Mouse (Mus musculus) ES-Bruce4 (cell line): ENCODE data around the gene Slc37a3. TPM values are rescaled to one million over a fixed set of nuclear protein-coding genes. Genes with fewer than 3 reads are reported as not detected.

ENCODE experiments used
- H3K27ac ChIP-seq: 2 replicates; pipeline ENCODE4 v1.5.1; 2012; ENCODE audit warnings: low read length, inconsistent platforms; ENCODE audit not compliant: insufficient read depth
- H3K27me3 ChIP-seq: 2 replicates; pipeline ENCODE4 v1.6.1; 2012; ENCODE audit warnings: mild to moderate bottlenecking, low read length, inconsistent platforms; ENCODE audit not compliant: control insufficient read depth, poor library complexity, insufficient read depth, severe bottlenecking
- H3K36me3 ChIP-seq: 2 replicates; pipeline ENCODE4 v1.6.1; 2012; ENCODE audit warnings: inconsistent platforms, mild to moderate bottlenecking, low read length, moderate library complexity; ENCODE audit not compliant: control insufficient read depth, poor library complexity, insufficient read depth, severe bottlenecking
- H3K4me1 ChIP-seq: one replicate; pipeline ENCODE4 v1.8.1; 2011; ENCODE audit warnings: low read length; ENCODE audit not compliant: control insufficient read depth, insufficient read depth
- H3K4me3 ChIP-seq: 2 replicates; pipeline ENCODE4 v1.5.1; 2011; ENCODE audit warnings: low read depth, mild to moderate bottlenecking, low read length
- H3K9ac ChIP-seq: 2 replicates; pipeline ENCODE4 v1.6.1; 2012; ENCODE audit warnings: low read depth, mild to moderate bottlenecking, inconsistent platforms; ENCODE audit not compliant: poor library complexity, severe bottlenecking
- H3K9me3 ChIP-seq: replicated peaks from 2 replicates; pipeline ENCODE4 v1.6.1; 2012; ENCODE audit warnings: mild to moderate bottlenecking, low read length, inconsistent platforms; ENCODE audit not compliant: control insufficient read depth, poor library complexity, insufficient read depth, severe bottlenecking
- CTCF ChIP-seq: IDR thresholded peaks from one replicate; pipeline ENCODE4 v1.8.1; 2011; ENCODE audit warnings: low read depth, low read length
- EP300 ChIP-seq: IDR thresholded peaks from 2 replicates; pipeline ENCODE4 v1.6.1; 2011; ENCODE audit warnings: low read depth, low read length; ENCODE audit not compliant: insufficient read depth
- POLR2A ChIP-seq: IDR thresholded peaks from one replicate; pipeline ENCODE4 v1.8.1; 2011; ENCODE audit warnings: low read length; ENCODE audit not compliant: insufficient read depth
- polyA plus RNA-seq: library from polyadenylated mRNA; stranded (reverse); fragments of >200 nt; gene quantifications from 2 replicates; pipeline ENCODE4 v1.2.4, GENCODE M21; 2011; ENCODE audit warnings: low read depth; ENCODE audit not compliant: missing spikeins, insufficient read depth, insufficient read length

Gene Slc37a3
- polyA plus RNA-seq, 1 experiment: 49.6 TPM

DNA sequence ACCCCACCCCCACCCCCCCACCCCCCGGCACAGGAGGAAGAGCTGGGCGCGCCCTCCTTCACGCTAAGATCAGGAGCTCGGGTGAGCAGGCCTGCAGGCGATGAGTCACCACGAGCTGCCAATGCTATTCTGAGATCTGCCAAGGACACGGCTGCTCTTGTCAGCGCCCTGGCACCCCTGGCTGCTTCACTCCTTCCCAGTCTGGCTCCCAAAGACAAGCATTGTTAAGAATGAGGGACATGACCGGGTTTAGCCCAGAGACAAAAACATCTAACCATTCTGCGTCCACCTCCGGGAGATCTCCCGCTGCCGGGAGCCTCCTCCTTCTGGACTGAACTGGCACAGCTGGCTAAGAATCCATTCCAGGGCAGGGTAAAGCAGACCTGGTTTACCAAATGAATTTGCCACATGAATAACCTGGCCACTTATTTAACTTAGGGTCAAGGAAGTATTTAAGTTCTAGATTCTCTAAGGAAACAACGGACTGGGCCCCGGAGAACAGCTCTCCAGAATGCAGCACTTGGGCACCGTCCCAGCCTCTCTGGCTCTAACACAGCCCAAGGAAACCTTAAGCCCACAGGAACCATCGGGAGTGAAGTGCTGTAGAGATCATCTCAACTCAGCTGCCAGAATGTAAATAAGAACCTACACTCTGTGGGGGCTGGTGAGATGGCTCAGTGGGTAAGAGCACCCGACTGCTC is 58.3 kb downstream of the Slc37a3 start:
- peaks cover 5% of the 10 kb centered on the region; the same call in 1 of the 2 replicates for H3K9me3 ChIP-seq
- TF ChIP-seq CTCF: no peak
- no peak for TF ChIP-seq EP300
- no peak for TF ChIP-seq POLR2A
- H3K36me3 ChIP-seq: no peaks in the 10 kb centered on the region
- no peak overlapping the region for H3K9ac ChIP-seq
- H3K27ac ChIP-seq: no peak overlapping the region
- H3K4me3 ChIP-seq: no peak overlapping the region
- H3K4me1 ChIP-seq: no peaks in the 10 kb centered on the region
- no peaks in the 10 kb centered on the region for H3K27me3 ChIP-seq

DNA sequence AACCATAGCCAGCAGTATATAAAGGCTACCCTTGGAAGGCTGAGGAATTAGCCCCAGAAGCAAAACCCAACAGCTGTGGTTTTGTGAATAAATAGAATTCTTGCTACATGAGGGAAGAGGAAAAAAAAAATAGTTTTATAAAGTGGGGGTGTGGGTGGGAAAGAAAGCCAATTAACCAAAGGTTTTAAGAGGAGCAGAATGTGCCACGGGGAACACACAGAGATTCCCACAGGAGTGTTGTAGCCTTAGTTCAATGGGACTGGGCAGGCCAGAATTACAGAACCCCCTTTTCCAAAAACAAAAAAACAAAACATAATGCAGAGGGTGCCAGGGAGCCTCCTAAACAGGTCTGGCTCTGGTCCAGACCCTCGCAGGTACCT is 58.9 kb downstream of the Slc37a3 start:
- Histone ChIP-seq H3K36me3 (no peaks in the 10 kb centered on the region), H3K9ac (no peak overlapping the region), H3K4me1 (no peaks in the 10 kb centered on the region), H3K4me3 (no peak overlapping the region), H3K27ac (no peak overlapping the region), H3K27me3 (no peaks in the 10 kb centered on the region), H3K9me3 (0 out of 2 replicates have a peak, but pooled peaks cover 3% of the 10 kb centered on the region)
- TF ChIP-seq CTCF (no peak), EP300 (no peak)

DNA sequence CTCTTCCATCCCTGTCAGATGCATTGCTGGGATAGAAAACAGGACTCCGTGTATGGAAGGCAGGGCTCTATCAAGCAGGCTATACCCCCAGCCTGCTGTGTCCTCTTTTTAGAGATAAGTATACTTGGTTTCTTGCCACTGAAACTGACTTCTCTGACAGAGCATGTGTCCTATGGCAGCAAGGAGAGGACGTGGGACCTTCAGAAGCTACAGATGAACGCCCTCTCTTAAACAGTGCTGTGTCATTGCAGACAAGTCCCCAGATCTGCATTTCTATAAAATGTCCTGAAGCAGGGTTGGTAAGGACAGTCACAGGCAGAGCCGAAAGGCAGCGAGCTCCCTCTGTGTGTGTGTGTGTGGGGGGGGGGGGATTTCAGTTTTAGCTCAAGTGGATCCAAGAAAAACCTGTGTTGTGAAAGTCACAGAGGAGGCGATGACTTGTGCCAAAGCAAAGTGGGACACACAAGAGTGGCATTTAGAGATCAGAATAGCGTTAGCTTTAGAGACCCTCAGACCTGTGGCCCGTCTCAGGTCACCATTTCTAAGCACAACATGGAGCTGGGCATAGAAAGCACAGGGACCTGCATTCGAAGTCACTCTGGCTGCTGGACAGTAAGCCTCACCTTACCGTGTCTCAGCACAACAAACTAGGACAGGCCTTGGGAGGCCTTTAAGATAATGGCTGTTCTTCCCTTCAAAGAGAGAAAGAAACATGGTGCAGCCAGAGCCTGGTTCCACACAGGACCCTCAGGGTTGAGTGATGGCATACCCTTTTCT is 59.4 kb downstream of the Slc37a3 start:
- Histone ChIP-seq H3K4me3 (no peak overlapping the region), H3K36me3 (no peaks in the 10 kb centered on the region), H3K27ac (no peak overlapping the region), H3K4me1 (no peaks in the 10 kb centered on the region), H3K27me3 (no peaks in the 10 kb centered on the region), H3K9ac (no peak overlapping the region), H3K9me3 (no peaks in the 10 kb centered on the region)
- TF ChIP-seq POLR2A (no peak), EP300 (no peak), CTCF (no peak)

- Histone ChIP-seq H3K9me3 (peaks cover 6% of the 10 kb centered on the region), H3K27me3 (no peaks in the 10 kb centered on the region), H3K4me1 (no peaks in the 10 kb centered on the region), H3K4me3 (no peak overlapping the region), H3K27ac (no peak overlapping the region), H3K9ac (no peak overlapping the region), H3K36me3 (no peaks in the 10 kb centered on the region)
- TF ChIP-seq EP300 (no peak), POLR2A (no peak), CTCF (no peak)
These were observed 61.4 kb downstream of the Slc37a3 start for GRCm38 (mm10) chr6:39316089-39316488.

- Histone ChIP-seq H3K9me3 (peaks cover 16% of the 10 kb centered on the region), H3K4me3 (no peak overlapping the region), H3K4me1 (no peaks in the 10 kb centered on the region), H3K36me3 (no peaks in the 10 kb centered on the region), H3K27me3 (no peaks in the 10 kb centered on the region), H3K9ac (no peak overlapping the region), H3K27ac (no peak overlapping the region)
- no peak for TF ChIP-seq EP300
- TF ChIP-seq POLR2A: no peak
- no peak for TF ChIP-seq CTCF
These were observed 63.0 kb downstream of the Slc37a3 start for GRCm38 (mm10) chr6:39314461-39314860.

DNA sequence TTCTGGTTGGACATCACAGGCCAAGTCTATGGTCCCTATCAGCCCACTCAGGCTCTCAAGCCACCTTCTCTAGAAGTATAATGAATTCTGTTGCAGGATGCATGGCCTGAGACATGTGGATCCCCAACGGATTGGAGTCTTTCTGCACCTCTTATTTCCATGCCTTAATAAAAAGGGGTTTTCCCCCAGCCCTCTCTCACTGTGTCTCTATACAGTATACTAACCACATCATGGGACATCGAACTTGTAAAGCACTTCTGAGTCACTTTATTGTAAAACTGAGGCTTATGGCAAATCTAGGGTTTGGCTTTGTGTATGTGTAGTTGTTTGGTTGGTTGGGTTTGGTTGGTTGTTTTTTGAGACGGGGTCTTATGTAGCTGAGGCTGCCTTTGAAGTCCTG is 65.7 kb downstream of the Slc37a3 start:
- H3K9me3 ChIP-seq: peaks cover 21% of the 10 kb centered on the region
- no peaks in the 10 kb centered on the region for H3K36me3 ChIP-seq
- no peak overlapping the region for H3K27ac ChIP-seq
- no peaks in the 10 kb centered on the region for H3K4me1 ChIP-seq
- no peak overlapping the region for H3K9ac ChIP-seq
- no peaks in the 10 kb centered on the region for H3K27me3 ChIP-seq
- TF ChIP-seq EP300: no peak
- no peak for TF ChIP-seq CTCF
- TF ChIP-seq POLR2A: no peak
- no peak overlapping the region for H3K4me3 ChIP-seq
